Mouse (Mus musculus): ENCODE measurements around the gene Farp1.
A peak's percentile ranks its signal among the peaks of the same experiment; 100 is the strongest.

The Farp1 gene

GRCm38 (mm10) chr14:121134414-121134813 is 99.4 kb downstream of the Farp1 start:
- ATAC-seq (ENCODE audit: insufficient number of reproducible peaks, low FRiP score, low TSS enrichment), result no peak

- no peak for ATAC-seq (ENCODE audit: insufficient number of reproducible peaks, low FRiP score, low TSS enrichment)
These were observed 108.9 kb downstream of the Farp1 start for GRCm38 (mm10) chr14:121143831-121144455.

DNA sequence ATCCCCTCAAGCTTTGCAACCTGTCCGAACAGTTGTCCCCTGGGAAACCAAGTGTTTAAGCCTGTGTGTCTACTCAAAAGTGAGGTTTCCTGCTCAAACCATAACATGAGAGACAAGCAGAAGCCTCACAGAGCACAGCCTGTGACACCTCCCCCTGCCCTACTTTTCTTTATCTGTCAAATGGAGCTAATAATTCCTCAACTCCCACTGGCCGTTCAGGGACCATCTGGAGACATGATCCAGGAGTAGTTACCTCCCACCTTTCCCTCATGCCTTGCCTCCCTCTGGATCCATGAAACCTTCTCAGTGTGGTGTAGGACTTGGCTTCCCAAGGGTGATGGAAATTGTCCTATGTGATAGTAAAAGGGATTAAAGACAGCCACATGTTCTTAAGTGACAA is 109.5 kb downstream of the Farp1 start:
- no peak for ATAC-seq (ENCODE audit: insufficient number of reproducible peaks, low FRiP score, low TSS enrichment)

GRCm38 (mm10) chr14:121145291-121145690 is 110.3 kb downstream of the Farp1 start:
- ATAC-seq (ENCODE audit: insufficient number of reproducible peaks, low FRiP score, low TSS enrichment), result no peak

GRCm38 (mm10) chr14:121145698-121146097 is 110.7 kb downstream of the Farp1 start:
- no peak for ATAC-seq (ENCODE audit: insufficient number of reproducible peaks, low FRiP score, low TSS enrichment)

DNA sequence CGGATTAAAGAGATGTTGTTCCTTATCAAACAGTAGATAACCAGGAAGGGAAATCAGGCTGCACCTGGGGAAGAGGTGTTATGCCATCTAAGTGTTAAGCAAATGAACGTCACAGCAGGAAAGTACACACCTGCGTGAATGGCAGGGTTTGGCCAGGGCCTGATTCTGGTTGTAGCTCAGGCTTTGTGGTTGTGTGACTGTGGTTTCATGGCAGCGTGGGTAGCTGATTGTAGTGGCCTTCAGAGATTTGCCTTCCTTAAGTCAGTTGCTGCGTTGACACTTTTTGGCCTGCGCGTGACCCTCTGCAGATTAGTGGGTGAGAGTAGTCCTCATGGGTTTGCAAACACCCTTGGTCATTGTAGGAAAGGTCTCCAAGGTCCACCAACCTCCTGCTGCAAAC is 111.2 kb downstream of the Farp1 start:
- ATAC-seq (ENCODE audit: insufficient number of reproducible peaks, low FRiP score, low TSS enrichment), result no peak

DNA sequence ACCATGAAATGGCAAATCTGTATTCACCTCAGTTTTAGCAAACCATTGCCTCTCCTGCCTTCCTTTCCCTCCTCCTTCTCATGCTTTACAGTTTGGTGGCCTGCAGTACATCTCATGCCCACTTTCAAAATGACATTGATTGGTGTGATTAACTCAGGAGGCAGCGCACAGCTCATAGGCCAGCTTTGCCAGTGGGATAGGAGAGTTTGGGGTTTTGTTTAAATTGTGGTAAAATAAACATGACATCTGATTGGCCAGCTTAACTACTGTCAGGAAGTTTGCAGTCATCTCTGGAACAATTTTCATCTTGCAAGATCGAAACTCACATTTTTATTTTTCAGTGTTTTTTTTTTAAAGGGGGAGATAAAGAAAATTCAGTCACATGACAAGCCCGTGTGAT is 112.0 kb downstream of the Farp1 start:
- no peak for ATAC-seq (ENCODE audit: insufficient number of reproducible peaks, low FRiP score, low TSS enrichment)

GRCm38 (mm10) chr14:121148088-121148785 is 113.2 kb downstream of the Farp1 start:
- peak; percentile 58; the same call in 1 of the 2 replicates for ATAC-seq (ENCODE audit: insufficient number of reproducible peaks, low FRiP score, low TSS enrichment)

- ATAC-seq (ENCODE audit: insufficient number of reproducible peaks, low FRiP score, low TSS enrichment), result no peak
These were observed 115.0 kb downstream of the Farp1 start for GRCm38 (mm10) chr14:121149984-121150383.

GRCm38 (mm10) chr14:121151837-121152236 is 116.8 kb downstream of the Farp1 start:
- ATAC-seq (ENCODE audit: insufficient number of reproducible peaks, low FRiP score, low TSS enrichment), result no peak

DNA sequence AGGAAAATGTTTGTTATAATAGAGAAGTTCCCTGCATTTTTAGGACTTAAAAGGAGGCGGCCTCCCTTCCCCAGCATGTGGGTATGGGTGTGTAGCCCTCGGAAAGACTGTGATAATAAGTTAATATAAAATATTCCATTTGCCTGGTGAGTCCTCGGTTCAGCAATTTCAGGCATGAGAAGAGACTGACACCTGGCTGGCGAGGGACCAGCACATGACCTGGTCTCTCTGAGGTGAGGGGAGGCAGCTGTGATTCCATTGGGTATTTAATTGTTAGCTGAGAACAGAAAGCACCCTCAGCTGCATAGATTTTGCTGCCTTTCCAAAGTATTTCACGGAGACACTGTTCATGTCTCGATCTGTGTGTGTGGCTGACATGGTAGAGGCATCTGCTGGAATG is 117.8 kb downstream of the Farp1 start:
- no peak for ATAC-seq (ENCODE audit: insufficient number of reproducible peaks, low FRiP score, low TSS enrichment)

GRCm38 (mm10) chr14:121153260-121153659 is 118.3 kb downstream of the Farp1 start:
- ATAC-seq (ENCODE audit: insufficient number of reproducible peaks, low FRiP score, low TSS enrichment), result no peak

DNA sequence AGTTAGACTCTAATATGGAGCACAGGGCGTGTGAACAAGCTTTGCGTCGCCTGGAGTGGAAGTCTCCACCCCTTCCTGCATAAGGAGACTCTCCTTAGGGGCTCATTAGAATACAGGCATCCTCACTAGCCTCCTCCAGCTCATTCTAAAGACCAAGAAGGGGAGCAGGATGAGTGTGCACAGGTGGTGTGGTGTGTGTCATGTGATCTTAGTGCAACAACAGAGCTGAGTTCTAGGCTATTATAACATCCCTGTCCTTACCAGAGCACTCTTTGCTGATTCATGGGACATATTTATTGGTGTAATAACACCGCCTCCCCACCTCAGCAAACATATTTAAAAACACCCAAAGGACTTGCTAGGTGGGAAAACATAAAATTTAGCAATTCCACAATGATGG is 120.2 kb downstream of the Farp1 start:
- no peak for ATAC-seq (ENCODE audit: insufficient number of reproducible peaks, low FRiP score, low TSS enrichment)

- no peak for ATAC-seq (ENCODE audit: insufficient number of reproducible peaks, low FRiP score, low TSS enrichment)
These were observed 123.6 kb downstream of the Farp1 start for GRCm38 (mm10) chr14:121158616-121159015.

GRCm38 (mm10) chr14:121162822-121163221 is 127.8 kb downstream of the Farp1 start:
- no peak for ATAC-seq (ENCODE audit: insufficient number of reproducible peaks, low FRiP score, low TSS enrichment)

DNA sequence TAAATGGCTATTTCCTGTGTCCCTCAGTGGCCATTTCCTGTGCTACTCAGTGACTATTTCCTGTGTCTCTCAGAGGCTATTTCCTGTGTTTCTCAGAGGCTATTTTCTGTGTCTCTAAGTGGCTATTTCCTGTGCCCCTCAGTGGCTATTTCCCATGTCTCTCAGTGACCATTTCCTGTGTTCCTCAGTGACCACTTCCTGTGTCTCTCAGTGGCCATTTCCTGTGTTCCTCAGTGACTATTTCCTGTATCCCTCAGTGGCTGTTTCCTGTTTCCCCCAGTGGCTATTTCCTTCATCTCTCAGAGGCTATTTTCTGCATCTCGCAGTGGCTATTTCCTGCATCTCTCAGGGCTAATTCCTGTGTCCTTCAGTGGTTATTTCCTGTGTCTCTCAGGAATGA is 129.9 kb downstream of the Farp1 start:
- no peak for ATAC-seq (ENCODE audit: insufficient number of reproducible peaks, low FRiP score, low TSS enrichment)

- peak; percentile 52 for ATAC-seq (ENCODE audit: insufficient number of reproducible peaks, low FRiP score, low TSS enrichment)
These were observed 130.5 kb downstream of the Farp1 start for GRCm38 (mm10) chr14:121165408-121166037.

- ATAC-seq (ENCODE audit: insufficient number of reproducible peaks, low FRiP score, low TSS enrichment), result no peak; the same call in 1 of the 2 replicates
These were observed 131.0 kb downstream of the Farp1 start for GRCm38 (mm10) chr14:121166038-121166436.

DNA sequence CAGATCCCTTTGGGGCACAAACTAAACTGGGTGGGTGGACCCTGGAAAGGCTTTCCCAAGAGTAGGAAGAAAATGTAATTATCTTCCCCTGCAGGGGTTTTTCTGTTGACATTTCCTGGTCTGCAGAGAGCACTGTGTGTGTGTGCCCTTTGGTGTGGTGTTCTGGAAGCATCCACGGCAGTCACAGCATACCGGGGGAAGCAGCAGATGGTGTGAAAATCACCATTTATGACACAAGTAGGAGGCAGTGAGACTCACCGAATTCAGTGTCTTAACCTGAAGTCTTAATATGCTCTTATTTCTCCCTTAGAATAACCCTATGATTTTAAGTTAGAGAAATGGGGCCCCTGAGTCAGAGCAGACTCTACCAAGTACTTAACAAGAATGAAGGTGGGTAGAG is 133.7 kb downstream of the Farp1 start:
- ATAC-seq (ENCODE audit: insufficient number of reproducible peaks, low FRiP score, low TSS enrichment), result no peak

- ATAC-seq (ENCODE audit: insufficient number of reproducible peaks, low FRiP score, low TSS enrichment), result no peak
These were observed 135.3 kb downstream of the Farp1 start for GRCm38 (mm10) chr14:121170321-121170720.
